Mouse (Mus musculus) E14TG2a.4 (cell line): ENCODE results near the gene Scgb2b15.
"Not testable (repeated sequence)": the region's sequence is repeated elsewhere in the genome, so short reads cannot be mapped to it uniquely, and the experiment has no call there.

Experiments
- H3K27me3 ChIP-seq: 2 replicates; pipeline ENCODE4 v1.6.1; 2014; ENCODE audit warnings: low read length, control low read depth; ENCODE audit not compliant: insufficient read depth
- H3K36me3 ChIP-seq: 2 replicates; pipeline ENCODE4 v1.6.1; 2014; ENCODE audit warnings: low read length, control low read depth; ENCODE audit not compliant: insufficient read depth
- H3K4me1 ChIP-seq: replicated peaks from 2 replicates; pipeline ENCODE4 v1.6.1; 2014; ENCODE audit warnings: low read depth, low read length, control low read depth
- H3K4me3 ChIP-seq: replicated peaks from 2 replicates; pipeline ENCODE4 v1.5.1; 2014; ENCODE audit warnings: mild to moderate bottlenecking, low read length
- H3K9me3 ChIP-seq: 2 replicates; pipeline ENCODE4 v1.6.1; 2014; ENCODE audit warnings: low read length, control low read depth

The Scgb2b15 gene

DNA sequence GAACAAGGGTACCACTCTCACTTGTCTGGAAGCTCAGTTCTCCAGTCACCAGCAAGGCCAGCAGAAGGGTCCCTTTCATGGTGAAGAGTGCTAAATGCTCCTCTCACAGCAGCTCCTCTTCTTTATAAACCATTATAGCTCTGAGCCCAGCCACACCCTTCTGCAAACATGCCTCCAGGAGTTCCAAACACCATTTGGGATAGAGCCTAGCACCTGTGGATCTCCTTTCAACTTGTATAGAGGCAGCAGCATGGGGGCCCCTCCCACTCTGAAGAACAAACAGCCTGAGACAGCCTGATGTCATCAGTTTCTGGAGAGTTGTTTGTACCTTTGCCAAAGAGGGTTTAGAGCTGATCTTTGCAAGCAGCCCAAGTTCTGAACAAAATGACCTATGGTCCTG, at the start of gene Scgb2b15:
Gene Scgb2b15, minus strand, starts transcription at position 101 of the 400 bp plus-strand sequence.
- H3K4me1 ChIP-seq, H3K27me3 ChIP-seq, H3K4me3 ChIP-seq, H3K9me3 ChIP-seq, H3K36me3 ChIP-seq: not testable (repeated sequence)

DNA sequence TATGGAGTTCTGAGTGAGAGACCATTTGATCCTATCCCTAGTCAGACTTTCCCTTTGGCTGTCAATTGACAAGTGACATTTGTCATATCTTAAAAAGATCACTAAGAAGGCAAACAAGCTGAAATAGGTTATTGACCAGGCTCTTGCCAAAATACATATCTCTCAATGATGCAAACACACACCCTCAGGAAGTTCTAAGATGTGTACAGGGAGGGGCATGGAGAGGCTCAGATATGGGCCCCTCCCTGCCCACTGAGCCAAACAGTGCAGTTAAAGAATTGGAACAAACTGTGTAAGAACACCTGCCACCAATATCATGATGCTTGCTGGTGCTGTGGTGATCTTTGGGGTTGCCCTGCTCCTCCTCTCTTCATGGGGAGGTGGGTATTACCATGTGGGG, 6.8 kb upstream of the Scgb2b15 start, which contains the start of gene Scgb1b15:
Gene Scgb1b15, plus strand, starts transcription at position 301 of the 400 bp plus-strand sequence.
- H3K36me3 ChIP-seq, H3K9me3 ChIP-seq, H3K27me3 ChIP-seq: not testable (repeated sequence)

More for the DNA sequence above, 6.8 kb upstream of the Scgb2b15 start, which contains the start of gene Scgb1b15:
- not testable (repeated sequence) for H3K4me1 ChIP-seq, H3K4me3 ChIP-seq
